Mouse (Mus musculus): ENCODE results near the gene Kdm5b. TPM values are rescaled to one million over a fixed set of nuclear protein-coding genes. Genes with fewer than 3 reads are reported as not detected.

Gene Kdm5b
- polyA plus RNA-seq, 1 experiment from 2014 or later: 46.4 TPM

GRCm38 (mm10) chr1:134535054-134535453, 24.9 kb upstream of the Kdm5b start:
- no peaks in the 10 kb centered on the region for H3K36me3 ChIP-seq (ENCODE audit: control insufficient read depth, insufficient read depth, low read length)
- H3K27ac ChIP-seq (ENCODE audit: low read length): no peak overlapping the region
- H3K9ac ChIP-seq (ENCODE audit: low read length): no peak overlapping the region
- H3K4me1 ChIP-seq (replicated peaks; ENCODE audit: control insufficient read depth, insufficient read depth, low read length): no peaks in the 10 kb centered on the region
- 91% methylated on average over 1 of the region's 1 CpGs for WGBS
- ATAC-seq (ENCODE audit: low read depth): no peak
- H3K9me3 ChIP-seq (ENCODE audit: control insufficient read depth, low read length): no peaks in the 10 kb centered on the region
- no peak overlapping the region for H3K4me3 ChIP-seq (ENCODE audit: low read length)
- H3K27me3 ChIP-seq (ENCODE audit: control insufficient read depth, insufficient read depth, low read depth, low read length): no peaks in the 10 kb centered on the region
- H3K4me2 ChIP-seq (ENCODE audit: low read depth, low read length): no peak overlapping the region

- H3K9ac ChIP-seq (ENCODE audit: low read length): no peak overlapping the region
- H3K27me3 ChIP-seq (ENCODE audit: control insufficient read depth, insufficient read depth, low read depth, low read length): no peaks in the 10 kb centered on the region
- H3K27ac ChIP-seq (ENCODE audit: low read length): no peak overlapping the region
- WGBS: 71% methylated on average over 3 of the region's 3 CpGs
- H3K4me1 ChIP-seq (replicated peaks; ENCODE audit: control insufficient read depth, insufficient read depth, low read length): no peaks in the 10 kb centered on the region
- H3K9me3 ChIP-seq (ENCODE audit: control insufficient read depth, low read length): no peaks in the 10 kb centered on the region
- H3K4me2 ChIP-seq (ENCODE audit: low read depth, low read length): no peak overlapping the region
- H3K4me3 ChIP-seq (ENCODE audit: low read length): no peak overlapping the region
- H3K36me3 ChIP-seq (ENCODE audit: control insufficient read depth, insufficient read depth, low read length): no peaks in the 10 kb centered on the region
- no peak for ATAC-seq (ENCODE audit: low read depth)
Observed at GRCm38 (mm10) chr1:134535513-134535912, 24.5 kb upstream of the Kdm5b start.

- H3K4me1 ChIP-seq (replicated peaks; ENCODE audit: control insufficient read depth, insufficient read depth, low read length): no peaks in the 10 kb centered on the region
- no peak for ATAC-seq (ENCODE audit: low read depth)
- H3K36me3 ChIP-seq (ENCODE audit: control insufficient read depth, insufficient read depth, low read length): no peaks in the 10 kb centered on the region
- no peak overlapping the region for H3K4me3 ChIP-seq (ENCODE audit: low read length)
- H3K27me3 ChIP-seq (ENCODE audit: control insufficient read depth, insufficient read depth, low read depth, low read length): no peaks in the 10 kb centered on the region
- no peak overlapping the region for H3K27ac ChIP-seq (ENCODE audit: low read length)
- H3K9me3 ChIP-seq (ENCODE audit: control insufficient read depth, low read length): no peaks in the 10 kb centered on the region
- WGBS: 86% methylated on average over 10 of the region's 10 CpGs
- H3K9ac ChIP-seq (ENCODE audit: low read length): no peak overlapping the region
- H3K4me2 ChIP-seq (ENCODE audit: low read depth, low read length): no peak overlapping the region
Observed at GRCm38 (mm10) chr1:134540610-134541009, 19.4 kb upstream of the Kdm5b start.

GRCm38 (mm10) chr1:134548231-134548630, 11.7 kb upstream of the Kdm5b start:
- no peaks in the 10 kb centered on the region for H3K36me3 ChIP-seq (ENCODE audit: control insufficient read depth, insufficient read depth, low read length)
- 63% methylated on average over 4 of the region's 4 CpGs for WGBS
- no peaks in the 10 kb centered on the region for H3K27me3 ChIP-seq (ENCODE audit: control insufficient read depth, insufficient read depth, low read depth, low read length)
- no peak overlapping the region for H3K4me2 ChIP-seq (ENCODE audit: low read depth, low read length)
- H3K4me3 ChIP-seq (ENCODE audit: low read length): no peak overlapping the region
- H3K9me3 ChIP-seq (ENCODE audit: control insufficient read depth, low read length): no peaks in the 10 kb centered on the region
- no peak overlapping the region for H3K27ac ChIP-seq (ENCODE audit: low read length)
- no peak overlapping the region for H3K9ac ChIP-seq (ENCODE audit: low read length)
- H3K4me1 ChIP-seq (replicated peaks; ENCODE audit: control insufficient read depth, insufficient read depth, low read length): no peaks in the 10 kb centered on the region
- ATAC-seq (ENCODE audit: low read depth): no peak

GRCm38 (mm10) chr1:134549632-134550132, 10.3 kb upstream of the Kdm5b start, which contains the start of gene Mgat4e:
Gene Mgat4e (minus strand): TSS chr1:134549682.
- H3K36me3 ChIP-seq (ENCODE audit: control insufficient read depth, insufficient read depth, low read length): no peaks in the 10 kb centered on the region
- no peak within 1 kb of the TSS for H3K27ac ChIP-seq (ENCODE audit: low read length)
- no peak within 1 kb of the TSS for H3K4me2 ChIP-seq (ENCODE audit: low read depth, low read length)
- H3K4me1 ChIP-seq (replicated peaks; ENCODE audit: control insufficient read depth, insufficient read depth, low read length): peaks cover 3% of the 10 kb centered on the region; the same call in 1 of the 2 replicates
- H3K27me3 ChIP-seq (ENCODE audit: control insufficient read depth, insufficient read depth, low read depth, low read length): no peaks in the 10 kb centered on the region
- no peak for ATAC-seq (ENCODE audit: low read depth)
- no peaks in the 10 kb centered on the region for H3K9me3 ChIP-seq (ENCODE audit: control insufficient read depth, low read length)
- H3K4me3 ChIP-seq (ENCODE audit: low read length): no peak within 1 kb of the TSS
- no peak within 1 kb of the TSS for H3K9ac ChIP-seq (ENCODE audit: low read length)
- 42% methylated on average over 7 of the region's 7 CpGs for WGBS

GRCm38 (mm10) chr1:134551869-134552268, 8.1 kb upstream of the Kdm5b start:
- Histone ChIP-seq H3K36me3 (ENCODE audit: control insufficient read depth, insufficient read depth, low read length) (no peaks in the 10 kb centered on the region), H3K9me3 (ENCODE audit: control insufficient read depth, low read length) (no peaks in the 10 kb centered on the region), H3K4me2 (ENCODE audit: low read depth, low read length) (no peak overlapping the region), H3K4me3 (ENCODE audit: low read length) (no peak overlapping the region), H3K27me3 (ENCODE audit: control insufficient read depth, insufficient read depth, low read depth, low read length) (no peaks in the 10 kb centered on the region), H3K9ac (ENCODE audit: low read length) (no peak overlapping the region), H3K4me1 (replicated peaks; ENCODE audit: control insufficient read depth, insufficient read depth, low read length) (peaks cover 12% of the 10 kb centered on the region), H3K27ac (ENCODE audit: low read length) (no peak overlapping the region)
- ATAC-seq (ENCODE audit: low read depth): no peak
- 74% methylated on average over 3 of the region's 3 CpGs for WGBS

GRCm38 (mm10) chr1:134552396-134552795, 7.6 kb upstream of the Kdm5b start:
- H3K36me3 ChIP-seq (ENCODE audit: control insufficient read depth, insufficient read depth, low read length): no peaks in the 10 kb centered on the region
- ATAC-seq (ENCODE audit: low read depth): no peak
- H3K4me3 ChIP-seq (ENCODE audit: low read length): no peak overlapping the region
- WGBS: 50% methylated on average over 3 of the region's 3 CpGs
- no peaks in the 10 kb centered on the region for H3K27me3 ChIP-seq (ENCODE audit: control insufficient read depth, insufficient read depth, low read depth, low read length)
- H3K9ac ChIP-seq (ENCODE audit: low read length): no peak overlapping the region
- H3K27ac ChIP-seq (ENCODE audit: low read length): no peak overlapping the region
- no peak overlapping the region for H3K4me2 ChIP-seq (ENCODE audit: low read depth, low read length)
- no peaks in the 10 kb centered on the region for H3K9me3 ChIP-seq (ENCODE audit: control insufficient read depth, low read length)
- H3K4me1 ChIP-seq (replicated peaks; ENCODE audit: control insufficient read depth, insufficient read depth, low read length): peaks cover 16% of the 10 kb centered on the region

GRCm38 (mm10) chr1:134555240-134555870, 4.6 kb upstream of the Kdm5b start:
- peak; percentile 53 for ATAC-seq (ENCODE audit: low read depth)
- no peaks in the 10 kb centered on the region for H3K9me3 ChIP-seq (ENCODE audit: control insufficient read depth, low read length)
- H3K4me3 ChIP-seq (ENCODE audit: low read length): peak overlapping the region; percentile 77
- peaks cover 21% of the 10 kb centered on the region for H3K4me1 ChIP-seq (replicated peaks; ENCODE audit: control insufficient read depth, insufficient read depth, low read length)
- H3K27ac ChIP-seq (ENCODE audit: low read length): peak overlapping the region; percentile 95
- no peaks in the 10 kb centered on the region for H3K27me3 ChIP-seq (ENCODE audit: control insufficient read depth, insufficient read depth, low read depth, low read length)
- H3K9ac ChIP-seq (ENCODE audit: low read length): 0 out of 2 replicates have a peak overlapping the region, but pooled peaks have one; percentile 9
- WGBS: 19% methylated on average over 13 of the region's 13 CpGs
- H3K36me3 ChIP-seq (ENCODE audit: control insufficient read depth, insufficient read depth, low read length): no peaks in the 10 kb centered on the region
- H3K4me2 ChIP-seq (ENCODE audit: low read depth, low read length): peak overlapping the region; percentile 97

- no peaks in the 10 kb centered on the region for H3K27me3 ChIP-seq (ENCODE audit: control insufficient read depth, insufficient read depth, low read depth, low read length)
- peak; percentile 37 for ATAC-seq (ENCODE audit: low read depth)
- H3K4me2 ChIP-seq (ENCODE audit: low read depth, low read length): peak overlapping the region; percentile 97
- H3K36me3 ChIP-seq (ENCODE audit: control insufficient read depth, insufficient read depth, low read length): no peaks in the 10 kb centered on the region
- WGBS: 1% methylated on average over 46 of the region's 46 CpGs
- peak overlapping the region; percentile 77 for H3K4me3 ChIP-seq (ENCODE audit: low read length)
- peaks cover 21% of the 10 kb centered on the region for H3K4me1 ChIP-seq (replicated peaks; ENCODE audit: control insufficient read depth, insufficient read depth, low read length)
- peak overlapping the region; percentile 85 for H3K9ac ChIP-seq (ENCODE audit: low read length)
- no peaks in the 10 kb centered on the region for H3K9me3 ChIP-seq (ENCODE audit: control insufficient read depth, low read length)
- H3K27ac ChIP-seq (ENCODE audit: low read length): peak overlapping the region; percentile 95
Observed at GRCm38 (mm10) chr1:134555871-134556670, 3.9 kb upstream of the Kdm5b start.

All from lung, embryonic 16.5 days (tissue).